8 mouse cellular contexts compared by ENCODE assay signal in the genomic region with DNA sequence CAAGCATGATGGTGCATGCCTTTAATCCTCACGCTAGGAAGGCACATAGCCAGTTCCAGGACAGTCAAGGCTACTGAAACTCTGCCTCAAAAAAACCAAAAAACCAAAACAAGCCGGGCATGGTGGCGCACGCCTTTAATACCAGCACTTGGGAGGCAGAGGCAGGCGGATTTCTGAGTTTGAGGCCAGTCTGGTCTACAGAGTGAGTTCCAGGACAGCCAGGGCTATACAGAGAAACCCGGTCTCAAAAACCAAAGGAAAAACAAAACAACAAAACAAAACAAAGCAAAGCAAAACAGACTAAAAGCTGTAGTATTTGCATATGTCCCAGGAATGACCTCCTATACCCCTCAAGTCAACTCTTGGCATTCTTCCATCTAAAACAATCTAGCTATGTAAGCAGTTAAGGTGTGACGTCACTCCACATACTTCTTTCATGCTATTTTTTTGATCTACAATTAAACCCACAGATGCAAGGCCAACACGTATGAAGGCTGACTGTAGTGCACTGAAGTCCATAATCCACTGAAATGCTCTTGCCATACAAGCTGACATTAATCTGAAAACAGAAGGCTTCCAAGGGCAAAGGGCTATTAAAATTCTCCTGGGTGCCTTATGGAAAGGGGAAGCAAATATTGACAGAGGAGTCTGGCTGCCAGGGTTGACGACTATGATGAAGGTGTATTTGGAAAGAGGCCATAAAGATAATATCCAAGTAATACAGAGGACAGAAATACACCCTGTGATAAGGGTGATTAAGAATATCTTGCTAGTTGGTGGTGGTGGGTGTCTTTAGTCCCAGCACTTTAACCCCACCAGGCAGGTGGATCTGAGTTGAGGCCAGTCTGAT. TPM values are rescaled to one million over a fixed set of nuclear protein-coding genes. Genes with fewer than 3 reads are reported as not detected.
A peak's percentile ranks its signal among the peaks of the same experiment; 100 is the strongest.
DNase-seq lines count a peak whose midpoint lies in the region; ATAC-seq and TF ChIP-seq lines count a peak whose summit lies in the region.

No protein-coding gene starts in this region.

- H3K4me2 ChIP-seq in hindbrain, postnatal 0 days (ENCODE audit: low read depth, low read length) = peak overlapping the region; percentile 66
- H3K4me2 ChIP-seq in midbrain, postnatal 0 days (ENCODE audit: low read depth, low read length, poor library complexity, severe bottlenecking) = peak overlapping the region; percentile 64

- no peaks in the 10 kb centered on the region for H3K27me3 ChIP-seq in kidney, adult 2 months (replicated peaks; ENCODE audit: control insufficient read depth, insufficient read depth, low read length)
- no peaks in the 10 kb centered on the region for H3K27me3 ChIP-seq in hindbrain, postnatal 0 days (ENCODE audit: insufficient read depth, low read length)
- no peaks in the 10 kb centered on the region for H3K27me3 ChIP-seq in midbrain, postnatal 0 days (ENCODE audit: insufficient read depth, low read length)

- no peak for DNase-seq in kidney, adult 2 months
- DNase-seq in kidney, adult 11 months = no peak
- peak; percentile 3 for DNase-seq in brain, embryonic 14.5 days (ENCODE audit: low read depth)
- DNase-seq in hindbrain, postnatal 0 days (ENCODE audit: low spot score) = no peak
- DNase-seq in midbrain, postnatal 0 days (ENCODE audit: low spot score) = no peak
- no peak for DNase-seq in left cerebral cortex, postnatal 4 days

- H3K4me3 ChIP-seq in kidney, adult 2 months (ENCODE audit: insufficient read depth, low read depth, low read length) = peak overlapping the region; percentile 87
- H3K4me3 ChIP-seq in hindbrain, postnatal 0 days (ENCODE audit: low read length) = peak overlapping the region; percentile 90
- H3K4me3 ChIP-seq in midbrain, postnatal 0 days (ENCODE audit: low read depth, low read length) = peak overlapping the region; percentile 64

- WGBS in kidney, adult 2 months = 66% methylated on average over 9 of the region's 9 CpGs
- WGBS in hindbrain, postnatal 0 days = 73% methylated on average over 9 of the region's 9 CpGs
- 76% methylated on average over 9 of the region's 9 CpGs for WGBS in midbrain, postnatal 0 days

- peak overlapping the region; percentile 82; the same call in 1 of the 2 replicates for H3K9ac ChIP-seq in hindbrain, postnatal 0 days (replicated peaks; ENCODE audit: low read length)
- H3K9ac ChIP-seq in midbrain, postnatal 0 days (replicated peaks; ENCODE audit: low read length, poor library complexity, severe bottlenecking) = peak overlapping the region; percentile 83; the same call in 1 of the 2 replicates

- peak overlapping the region; percentile 20; the same call in 1 of the 2 replicates for H3K27ac ChIP-seq in kidney, adult 2 months (ENCODE audit: insufficient read depth, low read depth, low read length)
- peak overlapping the region; percentile 98 for H3K27ac ChIP-seq in hindbrain, postnatal 0 days
- peak overlapping the region; percentile 91; the same call in 1 of the 2 replicates for H3K27ac ChIP-seq in midbrain, postnatal 0 days (ENCODE audit: low read depth, low read length)

- no peaks in the 10 kb centered on the region for H3K36me3 ChIP-seq in kidney, adult 2 months (ENCODE audit: control insufficient read depth, insufficient read depth, low read length)
- no peaks in the 10 kb centered on the region for H3K36me3 ChIP-seq in hindbrain, postnatal 0 days (ENCODE audit: insufficient read depth, low read length)
- 0 out of 2 replicates have a peak, but pooled peaks cover 4% of the 10 kb centered on the region for H3K36me3 ChIP-seq in midbrain, postnatal 0 days (ENCODE audit: insufficient read depth, low read length)

- H3K9me3 ChIP-seq in hindbrain, postnatal 0 days (ENCODE audit: low read length) = no peaks in the 10 kb centered on the region
- H3K9me3 ChIP-seq in midbrain, postnatal 0 days (ENCODE audit: low read length) = no peaks in the 10 kb centered on the region

- H3K4me1 ChIP-seq in kidney, adult 2 months (ENCODE audit: control insufficient read depth, insufficient read depth, low read length) = peaks cover 11% of the 10 kb centered on the region; the same call in 1 of the 2 replicates
- H3K4me1 ChIP-seq in hindbrain, postnatal 0 days (ENCODE audit: insufficient read depth, low read length) = peaks cover 17% of the 10 kb centered on the region
- peaks cover 5% of the 10 kb centered on the region; the same call in 1 of the 2 replicates for H3K4me1 ChIP-seq in midbrain, postnatal 0 days (ENCODE audit: insufficient read depth, low read length)

- intact Hi-C loops in left cerebral cortex, postnatal 4 days (cut with DNase I) = no loop called here

- no peak for TF ChIP-seq POLR2A in kidney, adult 2 months (IDR thresholded peaks at IDR 0.05; ENCODE audit: low read depth, low read length)
- TF ChIP-seq POLR2A in brain, embryonic 14.5 days (IDR thresholded peaks at IDR 0.05; ENCODE audit: borderline replicate concordance, extremely low read depth, insufficient read depth, insufficient read length, poor library complexity, severe bottlenecking) = no peak

- no peak for TF ChIP-seq CTCF in kidney, adult 2 months (conservative IDR thresholded peaks at IDR 0.05; ENCODE audit: insufficient read depth, insufficient read length, low read depth, low read length)
- TF ChIP-seq CTCF in brain, embryonic 14.5 days (IDR thresholded peaks at IDR 0.05; ENCODE audit: borderline replicate concordance, extremely low read depth, insufficient read depth, insufficient read length) = no peak
- TF ChIP-seq CTCF in hindbrain, postnatal 0 days (IDR thresholded peaks at IDR 0.05; ENCODE audit: low read depth) = no peak
- no peak for TF ChIP-seq CTCF in midbrain, postnatal 0 days (IDR thresholded peaks at IDR 0.05)

- no peak for ATAC-seq in hindbrain, postnatal 0 days
- no peak for ATAC-seq in midbrain, postnatal 0 days (ENCODE audit: low FRiP score)
- no peak for ATAC-seq in monocyte, adult 5-6 weeks (replicated peaks; ENCODE audit: insufficient number of reproducible peaks, low FRiP score, low TSS enrichment, poor library complexity, severe bottlenecking)
- no peak for ATAC-seq in cerebellum, adult (ENCODE audit: insufficient number of reproducible peaks, low FRiP score, low TSS enrichment)

RNA-seq across cellular contexts. Expression of gene Gde1, which starts 1.4 kb away (rescaled TPM):
- polyA plus RNA-seq in kidney, adult 2 months (2012; rRNA removed) = 172 and 193 TPM in 2 replicates
- polyA plus RNA-seq in brain, embryonic 14.5 days (2012; rRNA removed) = 154 and 228 TPM in 2 replicates
- 347 and 382 TPM in 2 replicates for total RNA-seq in hindbrain, postnatal 0 days (2014; rRNA removed)
- 284 and 285 TPM in 2 replicates for polyA plus RNA-seq in hindbrain, postnatal 0 days (2015; fragmentation: Nextera tagmentation; extraction: Ambion mirVana)
- total RNA-seq in midbrain, postnatal 0 days (2014; rRNA removed) = 298 and 300 TPM in 2 replicates
- polyA plus RNA-seq in midbrain, postnatal 0 days (2015; fragmentation: Nextera tagmentation; extraction: Ambion mirVana) = 272 and 286 TPM in 2 replicates
- total RNA-seq in left cerebral cortex, postnatal 4 days (2021) = 100 to 1,000 TPM; 154 to 159 TPM
- 19.4 to 40.3 TPM (median 26.7 TPM) in 3 replicates for total RNA-seq in monocyte, adult 5-6 weeks (2017)

RNA-seq across cellular contexts. Expression of gene Ccp110, which starts 8.1 kb away (rescaled TPM):
- polyA plus RNA-seq in kidney, adult 2 months (2012; rRNA removed) = 2.5 and 2.9 TPM in 2 replicates
- 49.5 and 53.2 TPM in 2 replicates for polyA plus RNA-seq in brain, embryonic 14.5 days (2012; rRNA removed)
- 17.7 and 24.6 TPM in 2 replicates for total RNA-seq in hindbrain, postnatal 0 days (2014; rRNA removed)
- polyA plus RNA-seq in hindbrain, postnatal 0 days (2015; fragmentation: Nextera tagmentation; extraction: Ambion mirVana) = 14.7 and 16.1 TPM in 2 replicates
- 24.2 and 28.6 TPM in 2 replicates for total RNA-seq in midbrain, postnatal 0 days (2014; rRNA removed)
- polyA plus RNA-seq in midbrain, postnatal 0 days (2015; fragmentation: Nextera tagmentation; extraction: Ambion mirVana) = 14.7 and 17.4 TPM in 2 replicates
- 10 to 100 TPM; 40.3 to 43.4 TPM for total RNA-seq in left cerebral cortex, postnatal 4 days (2021)
- 6.9 to 12.5 TPM (median 8.4 TPM) in 3 replicates for total RNA-seq in monocyte, adult 5-6 weeks (2017)

RNA-seq across cellular contexts. Expression of gene Vps35l, which starts 35.8 kb away (rescaled TPM):
- 52.4 and 58.3 TPM in 2 replicates for polyA plus RNA-seq in kidney, adult 2 months (2012; rRNA removed)
- 80.9 and 91.5 TPM in 2 replicates for polyA plus RNA-seq in brain, embryonic 14.5 days (2012; rRNA removed)
- 92.1 and 106 TPM in 2 replicates for total RNA-seq in hindbrain, postnatal 0 days (2014; rRNA removed)
- 85.6 and 86.8 TPM in 2 replicates for polyA plus RNA-seq in hindbrain, postnatal 0 days (2015; fragmentation: Nextera tagmentation; extraction: Ambion mirVana)
- total RNA-seq in midbrain, postnatal 0 days (2014; rRNA removed) = 105 and 114 TPM in 2 replicates
- polyA plus RNA-seq in midbrain, postnatal 0 days (2015; fragmentation: Nextera tagmentation; extraction: Ambion mirVana) = 89.4 and 93.2 TPM in 2 replicates
- 10 to 100 TPM; 84.4 to 85.7 TPM for total RNA-seq in left cerebral cortex, postnatal 4 days (2021)
- total RNA-seq in monocyte, adult 5-6 weeks (2017) = 41.4 to 59.4 TPM (median 52.0 TPM) in 3 replicates

Comparison
In these comparisons a context has a peak if more than half of its experiments do, and no peak if none do; other contexts are left out.
1. H3K27ac ChIP-seq: peak in every context shown above with its lines; median percentile 98 in hindbrain, postnatal 0 days; 91 in midbrain, postnatal 0 days; 20 in kidney, adult 2 months.